Mouse (Mus musculus) neural tube, embryonic 10.5 days (tissue): Measurements from ENCODE around the gene Gm20867.
"Not testable (repeated sequence)": the region's sequence is repeated elsewhere in the genome, so short reads cannot be mapped to it uniquely, and the experiment has no call there.

Experiments used
- DNase-seq: peaks from one replicate; pipeline ENCODE4 v3.0.0-alpha.2; 2017; ENCODE audit warnings: low spot score; ENCODE audit errors: extremely low spot score

Gm20867 gene

GRCm38 (mm10) chrY:77963104-77963503 is at the start of gene Gm20867:
Gene Gm20867 (minus strand): TSS chrY:77963204.
- not testable (repeated sequence) for DNase-seq
